Mouse (Mus musculus) small intestine, adult 2 months (tissue): Measurements from ENCODE around the gene Mylip. TPM values are rescaled to one million over a fixed set of nuclear protein-coding genes. Genes with fewer than 3 reads are reported as not detected.

Experiments used
- H3K27ac ChIP-seq: fragments of 200-500 bp; 2 replicates; pipeline ENCODE4 v1.5.1; 2012; ENCODE audit warnings: low read depth, low read length, control low read depth, inconsistent platforms; ENCODE audit not compliant: insufficient read depth
- H3K27me3 ChIP-seq: fragments of 200-500 bp; 2 replicates; pipeline ENCODE4 v1.6.1; 2012; ENCODE audit warnings: mild to moderate bottlenecking, moderate library complexity, low read length, inconsistent platforms; ENCODE audit not compliant: control insufficient read depth, insufficient read depth
- H3K36me3 ChIP-seq: fragments of 200-500 bp; 2 replicates; pipeline ENCODE4 v1.6.1; 2012; ENCODE audit warnings: mild to moderate bottlenecking, low read length, control low read depth, inconsistent platforms; ENCODE audit not compliant: control insufficient read depth, insufficient read depth
- H3K4me1 ChIP-seq: fragments of 200-500 bp; 2 replicates; pipeline ENCODE4 v1.6.1; 2012; ENCODE audit warnings: low read length, inconsistent platforms, mixed read lengths; ENCODE audit not compliant: control insufficient read depth, insufficient read depth, insufficient read length
- H3K4me3 ChIP-seq: fragments of 200-500 bp; 2 replicates; pipeline ENCODE4 v1.5.1; 2012; ENCODE audit warnings: low read depth, mild to moderate bottlenecking, control low read depth, inconsistent platforms, low read length, moderate library complexity
- CTCF ChIP-seq: fragments of 200-500 bp; IDR thresholded peaks from 2 replicates; pipeline ENCODE4 v1.5.1; 2012; ENCODE audit warnings: low read depth, mild to moderate bottlenecking, control low read depth, inconsistent platforms, low read length, moderate library complexity, mixed read lengths; ENCODE audit not compliant: insufficient replicate concordance, insufficient read length; ENCODE audit errors: extremely low read depth
- POLR2A ChIP-seq: fragments of 200-500 bp; IDR thresholded peaks from 2 replicates; pipeline ENCODE4 v1.6.1; 2012; ENCODE audit warnings: low read depth, mild to moderate bottlenecking, control low read depth, inconsistent platforms, low read length, moderate library complexity
- WGBS: fragments of 180-500 bp; shearing (Covaris S2); methylation state at CpG from one replicate; pipeline ENCODE4 v1.1.7; 2018; 5-methylcytosine and 5-hydroxymethylcytosine counted together
- polyA plus RNA-seq: library from polyadenylated mRNA; depleted of rRNA; stranded (reverse); fragments of >200 nt; gene quantifications from 2 replicates; pipeline ENCODE4 v1.2.3, GENCODE M21; 2012; rRNA removed

The Mylip gene
- polyA plus RNA-seq, 1 experiment: 17.9 TPM

DNA sequence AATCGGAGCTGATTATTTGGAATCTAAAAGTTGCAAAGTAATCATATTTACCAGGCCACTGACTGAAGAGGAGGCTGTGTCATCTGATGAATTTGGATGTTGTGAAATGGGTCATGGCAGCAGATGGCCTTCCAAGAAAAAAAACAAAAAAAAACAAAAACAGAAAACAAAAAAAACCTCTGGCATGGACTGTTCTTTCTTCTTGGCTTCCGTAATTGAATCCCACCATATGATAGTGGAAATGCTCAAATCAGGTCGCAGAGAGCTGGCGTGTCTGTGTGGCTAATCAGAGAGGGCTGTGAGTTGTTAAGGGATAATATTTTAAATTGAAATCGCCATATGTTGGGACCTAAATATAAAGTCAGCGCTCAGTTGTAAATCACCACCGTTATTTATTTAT lies 67.9 kb downstream of the Mylip start:
- Histone ChIP-seq H3K27ac (no peak overlapping the region), H3K4me3 (no peak overlapping the region), H3K36me3 (no peaks in the 10 kb centered on the region), H3K27me3 (no peaks in the 10 kb centered on the region), H3K4me1 (peaks cover 15% of the 10 kb centered on the region)
- 80% methylated on average over 7 of the region's 7 CpGs for WGBS
- TF ChIP-seq CTCF (no peak), POLR2A (no peak)

GRCm38 (mm10) chr13:45460177-45460576 lies 70.6 kb downstream of the Mylip start:
- no peak overlapping the region for H3K27ac ChIP-seq
- no peak for TF ChIP-seq POLR2A
- no peak for TF ChIP-seq CTCF
- 91% methylated on average over 3 of the region's 3 CpGs for WGBS
- no peak overlapping the region for H3K4me3 ChIP-seq
- H3K27me3 ChIP-seq: no peaks in the 10 kb centered on the region
- H3K4me1 ChIP-seq: peaks cover 7% of the 10 kb centered on the region
- H3K36me3 ChIP-seq: no peaks in the 10 kb centered on the region

- H3K36me3 ChIP-seq: no peaks in the 10 kb centered on the region
- no peaks in the 10 kb centered on the region for H3K27me3 ChIP-seq
- no peak for TF ChIP-seq CTCF
- TF ChIP-seq POLR2A: no peak
- H3K4me1 ChIP-seq: no peaks in the 10 kb centered on the region
- H3K4me3 ChIP-seq: no peak overlapping the region
- WGBS: 87% methylated on average over 14 of the region's 14 CpGs
- H3K27ac ChIP-seq: no peak overlapping the region
Observed at GRCm38 (mm10) chr13:45461370-45461958, 71.9 kb downstream of the Mylip start.

Other genes with a start within 250 kb of the Mylip start
- 3.9 and 5.4 TPM in 2 replicates for gene Gmpr, start 117.7 kb downstream of the Mylip start, polyA plus RNA-seq